Mouse (Mus musculus): ENCODE results near the gene Cldn34a.

Gene Cldn34a

GRCm38 (mm10) chrX:152563034-152563433, at the start of gene Cldn34a:
Gene Cldn34a (plus strand): TSS chrX:152563334.
- DNase-seq (ENCODE audit: low spot score in 2 of 2): no peak

GRCm38 (mm10) chrX:152518611-152519010, 44.5 kb upstream of the Cldn34a start:
- peak in 1 of 2 experiments; percentile 60 for DNase-seq (ENCODE audit: low spot score in 2 of 2)

GRCm38 (mm10) chrX:152545736-152546135, 17.4 kb upstream of the Cldn34a start:
- DNase-seq (ENCODE audit: low spot score in 2 of 2): no peak

GRCm38 (mm10) chrX:152548180-152548579, 15.0 kb upstream of the Cldn34a start:
- no peak for DNase-seq (ENCODE audit: low spot score in 2 of 2)

GRCm38 (mm10) chrX:152557446-152557845, 5.7 kb upstream of the Cldn34a start:
- DNase-seq (ENCODE audit: low spot score in 2 of 2): no peak
